Mouse (Mus musculus): Measurements from ENCODE around the gene 1700025C18Rik. TPM values are rescaled to one million over a fixed set of nuclear protein-coding genes. Genes with fewer than 3 reads are reported as not detected.

The 1700025C18Rik gene
- polyA plus RNA-seq (2017; shearing (Covaris generic)) = not detected

GRCm38 (mm10) chr2:165090650-165091049 lies at the start of gene 1700025C18Rik:
1700025C18Rik (minus strand) TSS chr2:165090750.

GRCm38 (mm10) chr2:165054888-165055852 lies 35.4 kb downstream of the 1700025C18Rik start, which contains the start of gene Cd40:
Cd40 (plus strand) TSS chr2:165055627.

DNA sequence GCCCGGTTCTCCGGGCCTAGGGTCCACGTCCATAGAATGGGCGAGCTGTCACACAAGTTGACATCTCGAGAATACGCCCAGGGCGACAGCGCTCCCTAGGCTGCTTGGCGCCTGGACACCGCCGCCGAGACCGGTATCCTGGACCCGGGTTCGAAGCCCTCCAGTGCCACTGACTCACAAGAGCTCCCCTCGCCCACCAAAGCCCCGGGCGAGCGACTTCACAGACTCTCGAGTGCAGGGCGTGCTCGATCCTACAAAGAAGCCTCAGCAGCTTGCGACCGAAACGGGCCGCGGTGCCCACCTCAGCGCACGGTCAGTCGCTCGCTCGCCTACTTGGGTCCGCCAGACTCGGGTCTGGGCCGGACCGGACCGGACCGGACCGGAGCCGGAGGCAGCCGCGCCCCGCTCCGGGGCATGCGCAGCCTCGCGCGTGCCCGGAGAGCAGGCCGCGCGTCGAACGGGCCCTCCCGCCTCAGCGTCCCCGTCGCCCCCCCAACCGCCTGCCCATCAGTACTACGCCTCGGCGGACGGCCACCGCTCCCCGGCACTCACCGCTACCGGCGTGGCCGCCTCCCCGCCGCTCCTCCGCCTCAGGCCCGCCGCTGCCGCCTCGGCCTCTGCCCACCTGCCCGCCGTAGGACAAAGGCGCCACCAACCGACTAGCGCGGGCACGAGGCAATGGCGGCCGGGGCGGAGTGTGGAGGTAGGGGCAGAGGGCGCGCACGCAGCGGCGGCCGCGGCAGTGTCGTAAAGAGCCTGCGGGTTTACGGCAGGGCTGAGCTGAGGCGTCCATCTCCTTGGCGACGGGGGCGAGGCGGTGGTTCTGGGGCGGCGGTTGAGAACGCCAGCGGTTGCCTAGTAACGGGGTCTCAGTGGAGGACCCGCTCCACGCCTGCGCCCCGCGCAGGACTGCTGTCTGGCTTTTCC lies 56.2 kb downstream of the 1700025C18Rik start, which contains the start of gene Ncoa5:
Gene Ncoa5 (minus strand): TSS at position 737 of the 927 bp plus-strand sequence.

Other genes with a start within 250 kb of the 1700025C18Rik start
- 1 to 10 TPM; 2.9 to 7.1 TPM for gene Pltp, start 233.0 kb downstream of the 1700025C18Rik start, polyA plus RNA-seq (2017; shearing (Covaris generic))
- 100 to 1,000 TPM; 130 to 134 TPM for gene Pcif1, start 211.4 kb downstream of the 1700025C18Rik start, polyA plus RNA-seq (2017; shearing (Covaris generic))
- 10 to 100 TPM; 21.9 to 32.6 TPM for gene Zfp335, start 179.0 kb downstream of the 1700025C18Rik start, polyA plus RNA-seq (2017; shearing (Covaris generic))
- 10 to 100 TPM in 1 of 2 experiments, 1 to 10 TPM in 1; 1.6 to 46.3 TPM for gene Mmp9, start 150.0 kb downstream of the 1700025C18Rik start, polyA plus RNA-seq (2017; shearing (Covaris generic))
- gene Slc12a5, start 129.9 kb downstream of the 1700025C18Rik start, polyA plus RNA-seq (2017; shearing (Covaris generic)) = under 1 TPM; 0.25 to 0.57 TPM
- 10 to 100 TPM; 42.4 to 48.8 TPM for gene Ncoa5, start 55.9 kb downstream of the 1700025C18Rik start, polyA plus RNA-seq (2017; shearing (Covaris generic))
- gene Cd40, start 35.1 kb downstream of the 1700025C18Rik start, polyA plus RNA-seq (2017; shearing (Covaris generic)) = 1 to 10 TPM in 1 of 2 experiments, under 1 TPM in 1; 0.67 to 3.4 TPM
- under 1 TPM in 1 of 2 experiments, not detected in 1; 0.11 TPM for gene Cdh22, start 144.1 kb upstream of the 1700025C18Rik start, polyA plus RNA-seq (2017; shearing (Covaris generic))
- 10 to 100 TPM; 40.2 to 46.9 TPM for gene Slc35c2, start 197.1 kb upstream of the 1700025C18Rik start, polyA plus RNA-seq (2017; shearing (Covaris generic))
- gene Elmo2, start 235.7 kb upstream of the 1700025C18Rik start, polyA plus RNA-seq (2017; shearing (Covaris generic)) = 10 to 100 TPM; 49.3 to 57.7 TPM